Mouse (Mus musculus) CH12F3 (cell line): ENCODE data around the gene Vamp1.
"Not testable (repeated sequence)": the region's sequence is repeated elsewhere in the genome, so short reads cannot be mapped to it uniquely, and the experiment has no call there.

Experiments
- in situ Hi-C: fragments of 300-500 bp; cut with MboI; formaldehyde crosslinking; loops from 2 replicates; pipeline ENCODE4 v1.14.3; 2020; ENCODE audit warnings: low sequenced_read_pairs

Gene Vamp1

GRCm38 (mm10) chr6:125282721-125283120 lies 67.4 kb downstream of the Vamp1 start:
- in situ Hi-C loops: not testable (repeated sequence)

GRCm38 (mm10) chr6:125284250-125284649 lies 68.9 kb downstream of the Vamp1 start:
- in situ Hi-C loops: no loop called here

- in situ Hi-C loops: no loop called here
Observed at GRCm38 (mm10) chr6:125284751-125285150, 69.4 kb downstream of the Vamp1 start.

GRCm38 (mm10) chr6:125285890-125286289 lies 70.5 kb downstream of the Vamp1 start, which contains the start of gene Tuba3a:
Gene Tuba3a, minus strand, starts transcription at chr6:125286042.
- in situ Hi-C loops: no loop called here

GRCm38 (mm10) chr6:125286944-125287343 lies 71.6 kb downstream of the Vamp1 start:
- in situ Hi-C loops: no loop called here

GRCm38 (mm10) chr6:125288730-125289129 lies 73.4 kb downstream of the Vamp1 start:
- in situ Hi-C loops: no loop called here

GRCm38 (mm10) chr6:125291329-125291728 lies 76.0 kb downstream of the Vamp1 start:
- in situ Hi-C loops: no loop called here

GRCm38 (mm10) chr6:125292256-125292655 lies 76.9 kb downstream of the Vamp1 start:
- in situ Hi-C loops: no loop called here

- in situ Hi-C loops: no loop called here
Observed at GRCm38 (mm10) chr6:125294049-125294448, 78.7 kb downstream of the Vamp1 start.
